Comparison of ENCODE assay signal across 25 mouse cellular contexts in genomic region chrX:134525260-134525659, GRCm38 (mm10). TPM values are rescaled to one million over a fixed set of nuclear protein-coding genes. Genes with fewer than 3 reads are reported as not detected.
"Had no signal": no experiment of that assay in that cellular context is flagged by ENCODE, and none has a peak within 500 bp of the region (broad histone marks: within the 10 kb centered on the region; RNA-seq: fewer than 3 reads in every experiment).

No protein-coding gene starts in this region.

- H3K4me3 ChIP-seq: neural tube, embryonic 12.5 days; neural tube, embryonic 13.5 days; neural tube, embryonic 15.5 days; stomach, embryonic 15.5 days had no signal

- H3K4me1 ChIP-seq: neural tube, embryonic 12.5 days; neural tube, embryonic 13.5 days; neural tube, embryonic 15.5 days; stomach, embryonic 15.5 days had no signal

- H3K27ac ChIP-seq: neural tube, embryonic 12.5 days; neural tube, embryonic 13.5 days; neural tube, embryonic 15.5 days; stomach, embryonic 15.5 days; stomach, postnatal 0 days had no signal

- H3K9me3 ChIP-seq: neural tube, embryonic 12.5 days; neural tube, embryonic 13.5 days; neural tube, embryonic 15.5 days; stomach, embryonic 15.5 days had no signal

- DNase-seq: retina, postnatal 1 day; right cerebral cortex, adult 18-20 months; right cerebral cortex, postnatal 14 days; right cerebral cortex, postnatal 25 days; right cerebral cortex, postnatal 4 days; spleen, adult 18-20 months; thymus, adult 18-20 months; thymus, adult 2 months; thymus, postnatal 14 days; thymus, postnatal 25 days; thymus, postnatal 36 days; thymus, postnatal 4 days had no signal

- H3K9ac ChIP-seq: neural tube, embryonic 12.5 days; neural tube, embryonic 13.5 days; neural tube, embryonic 15.5 days; stomach, embryonic 15.5 days had no signal

- H3K27me3 ChIP-seq: neural tube, embryonic 12.5 days; neural tube, embryonic 13.5 days; neural tube, embryonic 15.5 days; stomach, embryonic 15.5 days had no signal

- H3K36me3 ChIP-seq: neural tube, embryonic 12.5 days; neural tube, embryonic 13.5 days; neural tube, embryonic 15.5 days; stomach, embryonic 15.5 days had no signal

RNA-seq across cellular contexts. Expression of gene Taf7l, which starts 49.0 kb away (rescaled TPM):
- total RNA-seq: neutrophil, adult 5-6 weeks had no signal
- polyA plus RNA-seq: neural tube, embryonic 11.5 days; neural tube, embryonic 13.5 days; small intestine, adult 2 months; spleen, adult 2 months; stomach, embryonic 14.5 days; stomach, embryonic 15.5 days; stomach, embryonic 16.5 days; stomach, postnatal 0 days; thymus, adult 2 months; thymus, postnatal 0 days; urinary bladder, adult 2 months had no signal
